Mouse (Mus musculus): ENCODE data around the gene Olfr578. TPM values are rescaled to one million over a fixed set of nuclear protein-coding genes. Genes with fewer than 3 reads are reported as not detected.

The Olfr578 gene
- polyA plus RNA-seq (2015; fragmentation: Nextera tagmentation; extraction: Ambion mirVana): not detected in 2 replicates

DNA sequence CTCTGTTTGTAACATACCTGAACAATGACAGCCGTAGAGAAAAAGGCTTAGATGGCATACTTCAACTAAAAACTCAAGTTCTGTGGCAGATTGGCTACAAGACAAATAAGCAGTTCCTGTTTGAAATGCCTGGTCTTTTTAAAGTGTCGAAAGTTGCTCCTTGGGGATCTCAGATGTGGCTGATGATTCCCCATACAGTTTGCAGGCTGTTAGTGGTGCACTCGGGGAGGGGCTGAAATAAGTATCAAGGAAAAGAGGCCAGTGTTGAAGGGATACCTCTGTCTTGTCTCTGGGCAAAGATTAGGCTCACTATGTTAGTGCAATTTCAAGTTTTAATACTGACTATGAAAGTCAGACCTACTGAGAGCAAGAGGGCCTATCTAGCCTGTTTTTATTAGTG is at the start of gene Olfr578:
Gene Olfr578, minus strand, starts transcription at position 101 of the 400 bp plus-strand sequence.
- no peak for ATAC-seq

DNA sequence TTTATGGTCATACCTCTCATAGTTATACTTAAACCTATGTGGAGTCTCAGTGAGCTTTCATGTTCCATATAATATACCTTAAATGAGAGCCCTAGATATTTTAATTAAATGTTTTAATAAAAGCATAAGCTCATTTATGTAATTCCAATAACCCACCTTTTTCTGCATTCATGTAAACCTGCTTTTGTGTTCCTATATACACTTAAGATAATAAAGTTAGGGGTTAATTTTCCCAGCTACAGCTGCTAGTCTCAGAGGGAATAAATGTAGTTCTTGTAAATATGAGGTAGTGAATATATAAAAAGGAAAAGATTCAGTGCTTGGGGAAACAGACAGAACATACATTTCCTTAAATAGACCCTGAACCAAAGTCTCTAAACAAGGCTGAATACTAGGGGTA is 48.6 kb upstream of the Olfr578 start, which contains the start of gene Olfr582:
Gene Olfr582, plus strand, starts transcription at position 301 of the 400 bp plus-strand sequence.
- Histone ChIP-seq H3K9ac (ENCODE audit: low read depth, low read length) (no peak within 1 kb of the TSS), H3K9me3 (replicated peaks; ENCODE audit: control insufficient read depth, low read length, poor library complexity, severe bottlenecking) (no peaks in the 10 kb centered on the region)
- ATAC-seq: no peak

More for the DNA sequence above, at the start of gene Olfr578:
- Histone ChIP-seq H3K27me3 (ENCODE audit: control insufficient read depth, insufficient read depth, low read depth, low read length) (no peaks in the 10 kb centered on the region), H3K36me3 (ENCODE audit: control insufficient read depth, insufficient read depth, low read length) (no peaks in the 10 kb centered on the region), H3K4me2 (ENCODE audit: low read length) (no peak within 1 kb of the TSS), H3K27ac (ENCODE audit: low read length) (no peak within 1 kb of the TSS), H3K4me3 (ENCODE audit: low read depth, low read length) (no peak within 1 kb of the TSS), H3K4me1 (ENCODE audit: control insufficient read depth, insufficient read depth, low read length) (no peaks in the 10 kb centered on the region), H3K9ac (ENCODE audit: low read depth, low read length) (no peak within 1 kb of the TSS), H3K9me3 (replicated peaks; ENCODE audit: control insufficient read depth, low read length, poor library complexity, severe bottlenecking) (no peaks in the 10 kb centered on the region)
- 83% methylated on average over 3 of the region's 3 CpGs for WGBS

DNA sequence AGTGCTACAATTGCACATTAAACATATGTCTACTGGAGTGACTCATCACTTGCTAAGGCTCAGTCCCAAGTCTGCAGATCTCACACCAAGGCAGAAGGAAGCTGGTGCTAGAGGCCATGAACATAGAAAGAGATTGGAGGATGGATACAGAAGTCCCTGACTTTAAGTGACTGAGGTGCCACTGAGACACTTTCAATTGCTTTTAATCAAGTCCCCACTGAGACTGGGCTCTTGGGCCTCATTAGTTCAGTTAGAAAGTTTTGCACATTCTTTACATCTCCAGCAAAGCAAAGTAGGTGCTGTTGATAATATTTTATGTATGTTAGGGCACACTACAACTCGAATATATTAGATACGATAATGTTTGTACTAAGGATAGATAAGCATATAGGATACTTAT is 13.3 kb downstream of the Olfr578 start, which contains the start of gene Olfr577:
Gene Olfr577, minus strand, starts transcription at position 101 of the 400 bp plus-strand sequence.
- 84% methylated on average over 2 of the region's 2 CpGs for WGBS
- no peaks in the 10 kb centered on the region for H3K36me3 ChIP-seq (ENCODE audit: control insufficient read depth, insufficient read depth, low read length)
- no peaks in the 10 kb centered on the region for H3K4me1 ChIP-seq (ENCODE audit: control insufficient read depth, insufficient read depth, low read length)
- no peak within 1 kb of the TSS for H3K4me2 ChIP-seq (ENCODE audit: low read length)
- H3K27me3 ChIP-seq (ENCODE audit: control insufficient read depth, insufficient read depth, low read depth, low read length): no peaks in the 10 kb centered on the region
- no peak within 1 kb of the TSS for H3K9ac ChIP-seq (ENCODE audit: low read depth, low read length)
- no peak for ATAC-seq
- H3K4me3 ChIP-seq (ENCODE audit: low read depth, low read length): no peak within 1 kb of the TSS
- no peak within 1 kb of the TSS for H3K27ac ChIP-seq (ENCODE audit: low read length)
- H3K9me3 ChIP-seq (replicated peaks; ENCODE audit: control insufficient read depth, low read length, poor library complexity, severe bottlenecking): no peaks in the 10 kb centered on the region

More for the DNA sequence above, 48.6 kb upstream of the Olfr578 start, which contains the start of gene Olfr582:
- no peak within 1 kb of the TSS for H3K27ac ChIP-seq (ENCODE audit: low read length)
- H3K4me3 ChIP-seq (ENCODE audit: low read depth, low read length): no peak within 1 kb of the TSS
- no peaks in the 10 kb centered on the region for H3K27me3 ChIP-seq (ENCODE audit: control insufficient read depth, insufficient read depth, low read depth, low read length)
- H3K4me2 ChIP-seq (ENCODE audit: low read length): no peak within 1 kb of the TSS
- H3K36me3 ChIP-seq (ENCODE audit: control insufficient read depth, insufficient read depth, low read length): no peaks in the 10 kb centered on the region
- no peaks in the 10 kb centered on the region for H3K4me1 ChIP-seq (ENCODE audit: control insufficient read depth, insufficient read depth, low read length)

DNA sequence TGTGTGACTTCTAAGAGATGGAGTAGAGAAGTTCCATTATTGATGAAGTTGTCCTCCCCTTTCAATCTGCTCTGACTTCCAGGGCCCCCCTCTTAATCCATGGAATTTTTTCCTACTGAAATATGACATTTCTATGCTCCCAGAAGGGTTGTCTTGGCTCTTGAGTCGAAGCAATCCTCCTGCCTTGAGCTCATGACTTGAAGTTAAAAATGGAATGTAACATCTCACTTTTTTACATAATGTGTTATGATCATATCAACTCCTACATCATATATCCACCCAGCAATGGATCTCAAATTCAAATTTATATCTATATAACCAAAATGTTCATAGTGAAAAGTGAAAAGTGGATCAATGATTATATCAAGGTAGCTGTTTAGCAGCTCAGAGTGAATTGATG is 14.7 kb downstream of the Olfr578 start:
- no peak for ATAC-seq
- Histone ChIP-seq H3K4me3 (ENCODE audit: low read depth, low read length) (no peak overlapping the region), H3K9ac (ENCODE audit: low read depth, low read length) (no peak overlapping the region), H3K9me3 (replicated peaks; ENCODE audit: control insufficient read depth, low read length, poor library complexity, severe bottlenecking) (no peaks in the 10 kb centered on the region), H3K4me1 (ENCODE audit: control insufficient read depth, insufficient read depth, low read length) (no peaks in the 10 kb centered on the region), H3K27me3 (ENCODE audit: control insufficient read depth, insufficient read depth, low read depth, low read length) (no peaks in the 10 kb centered on the region), H3K36me3 (ENCODE audit: control insufficient read depth, insufficient read depth, low read length) (no peaks in the 10 kb centered on the region), H3K4me2 (ENCODE audit: low read length) (no peak overlapping the region), H3K27ac (ENCODE audit: low read length) (no peak overlapping the region)
- 39% methylated on average over 1 of the region's 1 CpGs for WGBS

DNA sequence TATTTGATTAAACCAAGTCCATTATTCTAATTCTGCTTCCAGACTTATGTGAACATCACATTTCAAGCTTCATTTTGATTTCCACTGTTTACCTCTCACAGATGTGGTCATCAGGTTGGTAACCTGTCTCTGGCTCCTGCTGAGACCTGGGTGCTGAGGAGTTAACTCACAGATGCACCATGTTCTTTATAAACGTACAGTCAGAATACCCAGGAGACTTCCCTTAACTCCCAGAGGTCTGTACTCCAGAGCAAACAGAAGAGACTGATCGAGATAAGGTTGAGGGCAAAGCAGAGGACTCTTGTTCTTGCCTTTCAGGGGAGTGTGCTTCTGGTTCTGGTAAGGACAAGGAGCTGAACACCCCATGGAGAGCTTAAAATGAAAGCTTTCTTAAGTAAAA is 26.8 kb downstream of the Olfr578 start, which contains the start of gene Olfr576:
Gene Olfr576, plus strand, starts transcription at position 301 of the 400 bp plus-strand sequence.
- H3K36me3 ChIP-seq (ENCODE audit: control insufficient read depth, insufficient read depth, low read length): no peaks in the 10 kb centered on the region
- H3K9me3 ChIP-seq (replicated peaks; ENCODE audit: control insufficient read depth, low read length, poor library complexity, severe bottlenecking): no peaks in the 10 kb centered on the region
- no peaks in the 10 kb centered on the region for H3K27me3 ChIP-seq (ENCODE audit: control insufficient read depth, insufficient read depth, low read depth, low read length)
- H3K4me1 ChIP-seq (ENCODE audit: control insufficient read depth, insufficient read depth, low read length): no peaks in the 10 kb centered on the region
- no peak within 1 kb of the TSS for H3K4me2 ChIP-seq (ENCODE audit: low read length)
- H3K4me3 ChIP-seq (ENCODE audit: low read depth, low read length): no peak within 1 kb of the TSS
- 62% methylated on average over 2 of the region's 2 CpGs for WGBS
- ATAC-seq: no peak
- H3K9ac ChIP-seq (ENCODE audit: low read depth, low read length): no peak within 1 kb of the TSS
- H3K27ac ChIP-seq (ENCODE audit: low read length): no peak within 1 kb of the TSS

DNA sequence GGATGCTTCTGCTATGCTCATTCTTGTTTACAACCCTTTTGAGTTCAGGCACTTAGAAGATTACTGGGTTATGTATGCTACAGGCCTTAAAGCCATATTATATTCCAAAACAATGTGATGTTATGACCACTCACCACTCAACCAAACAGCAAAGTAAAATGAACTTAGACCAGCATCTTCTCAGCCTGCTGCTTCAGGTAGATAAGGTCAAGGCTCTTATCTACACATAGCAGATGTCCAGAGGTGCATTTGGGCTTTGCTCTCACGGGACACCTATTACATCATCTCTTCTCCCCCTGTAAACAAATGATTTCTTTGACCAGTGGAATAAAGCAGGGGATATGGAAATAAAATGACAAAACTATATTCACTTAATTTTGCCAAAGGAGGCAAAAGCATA is 30.5 kb downstream of the Olfr578 start, which contains the start of gene Olfr575:
Gene Olfr575, minus strand, starts transcription at position 183 of the 400 bp plus-strand sequence.
- no peak for ATAC-seq
- Histone ChIP-seq H3K4me3 (ENCODE audit: low read depth, low read length) (no peak within 1 kb of the TSS), H3K4me1 (ENCODE audit: control insufficient read depth, insufficient read depth, low read length) (no peaks in the 10 kb centered on the region), H3K36me3 (ENCODE audit: control insufficient read depth, insufficient read depth, low read length) (no peaks in the 10 kb centered on the region), H3K27ac (ENCODE audit: low read length) (no peak within 1 kb of the TSS), H3K9me3 (replicated peaks; ENCODE audit: control insufficient read depth, low read length, poor library complexity, severe bottlenecking) (no peaks in the 10 kb centered on the region), H3K4me2 (ENCODE audit: low read length) (no peak within 1 kb of the TSS), H3K27me3 (ENCODE audit: control insufficient read depth, insufficient read depth, low read depth, low read length) (no peaks in the 10 kb centered on the region), H3K9ac (ENCODE audit: low read depth, low read length) (no peak within 1 kb of the TSS)
- WGBS: 73% methylated on average over 1 of the region's 1 CpGs

DNA sequence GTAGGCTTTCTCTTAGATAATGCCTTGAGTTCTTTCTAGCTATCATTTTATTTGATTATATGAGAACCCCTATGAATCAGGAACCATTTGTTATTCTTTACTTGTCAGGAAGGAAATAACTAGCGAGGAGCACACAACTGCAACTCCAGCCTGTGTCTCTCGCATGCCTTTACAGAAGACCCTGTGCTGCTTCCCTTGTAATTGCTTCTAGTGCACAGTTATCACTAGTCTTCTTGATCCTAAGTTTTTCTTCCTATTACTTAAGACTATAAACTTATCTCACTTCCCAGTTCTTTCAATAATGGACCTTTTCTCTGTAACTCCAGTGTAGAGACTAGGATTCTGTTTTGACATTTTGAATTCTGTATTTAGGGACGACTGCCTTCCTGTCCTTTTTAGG is 31.0 kb downstream of the Olfr578 start:
- Histone ChIP-seq H3K4me2 (ENCODE audit: low read length) (no peak overlapping the region), H3K4me1 (ENCODE audit: control insufficient read depth, insufficient read depth, low read length) (no peaks in the 10 kb centered on the region), H3K9ac (ENCODE audit: low read depth, low read length) (no peak overlapping the region), H3K36me3 (ENCODE audit: control insufficient read depth, insufficient read depth, low read length) (no peaks in the 10 kb centered on the region), H3K27me3 (ENCODE audit: control insufficient read depth, insufficient read depth, low read depth, low read length) (no peaks in the 10 kb centered on the region), H3K27ac (ENCODE audit: low read length) (no peak overlapping the region), H3K4me3 (ENCODE audit: low read depth, low read length) (no peak overlapping the region), H3K9me3 (replicated peaks; ENCODE audit: control insufficient read depth, low read length, poor library complexity, severe bottlenecking) (no peaks in the 10 kb centered on the region)
- WGBS: 89% methylated on average over 3 of the region's 3 CpGs
- no peak for ATAC-seq

- H3K27me3 ChIP-seq (ENCODE audit: control insufficient read depth, insufficient read depth, low read depth, low read length): no peaks in the 10 kb centered on the region
- H3K4me2 ChIP-seq (ENCODE audit: low read length): no peak overlapping the region
- no peaks in the 10 kb centered on the region for H3K36me3 ChIP-seq (ENCODE audit: control insufficient read depth, insufficient read depth, low read length)
- no peak for ATAC-seq
- 73% methylated on average over 1 of the region's 1 CpGs for WGBS
- H3K4me3 ChIP-seq (ENCODE audit: low read depth, low read length): no peak overlapping the region
- no peak overlapping the region for H3K9ac ChIP-seq (ENCODE audit: low read depth, low read length)
- no peak overlapping the region for H3K27ac ChIP-seq (ENCODE audit: low read length)
- no peaks in the 10 kb centered on the region for H3K9me3 ChIP-seq (replicated peaks; ENCODE audit: control insufficient read depth, low read length, poor library complexity, severe bottlenecking)
- H3K4me1 ChIP-seq (ENCODE audit: control insufficient read depth, insufficient read depth, low read length): no peaks in the 10 kb centered on the region
Observed at GRCm38 (mm10) chr7:102950732-102951131, 38.4 kb downstream of the Olfr578 start.

DNA sequence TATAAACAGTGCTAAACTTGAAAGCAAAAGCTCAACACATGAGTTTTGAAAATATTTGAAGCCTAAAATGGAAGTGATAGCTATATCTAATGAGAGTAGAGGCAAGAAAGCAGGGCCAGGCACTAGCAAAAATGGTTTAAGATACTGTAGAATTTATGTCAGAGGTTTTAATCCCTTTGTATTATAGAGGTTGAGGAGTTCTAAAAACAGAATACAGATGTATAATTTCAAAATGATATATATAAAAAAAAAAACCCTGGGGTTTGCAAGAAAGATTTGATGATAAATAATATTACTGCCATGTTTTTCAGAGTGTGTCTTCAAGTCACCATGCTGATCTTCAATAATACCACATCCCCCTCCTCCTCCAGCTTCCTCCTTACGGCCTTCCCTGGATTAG is 41.0 kb downstream of the Olfr578 start, which contains the start of gene Olfr574:
Gene Olfr574, plus strand, starts transcription at position 301 of the 400 bp plus-strand sequence.
- H3K4me3 ChIP-seq (ENCODE audit: low read depth, low read length): no peak within 1 kb of the TSS
- WGBS: 91% methylated on average over 1 of the region's 1 CpGs
- H3K9me3 ChIP-seq (replicated peaks; ENCODE audit: control insufficient read depth, low read length, poor library complexity, severe bottlenecking): no peaks in the 10 kb centered on the region
- no peaks in the 10 kb centered on the region for H3K27me3 ChIP-seq (ENCODE audit: control insufficient read depth, insufficient read depth, low read depth, low read length)
- ATAC-seq: no peak
- no peak within 1 kb of the TSS for H3K4me2 ChIP-seq (ENCODE audit: low read length)
- no peaks in the 10 kb centered on the region for H3K4me1 ChIP-seq (ENCODE audit: control insufficient read depth, insufficient read depth, low read length)
- H3K9ac ChIP-seq (ENCODE audit: low read depth, low read length): no peak within 1 kb of the TSS
- no peaks in the 10 kb centered on the region for H3K36me3 ChIP-seq (ENCODE audit: control insufficient read depth, insufficient read depth, low read length)
- no peak within 1 kb of the TSS for H3K27ac ChIP-seq (ENCODE audit: low read length)

Data from midbrain, embryonic 16.5 days (tissue).